Mouse (Mus musculus) megakaryocyte, embryonic 14.5 days (primary cell): ENCODE measurements at regions not wholly inside any gene's neighbourhood (a gene's known extent, or its start where the extent isn't known, plus 50 kb on each side); places are given as distances from the start of the nearest gene placed in this dataset.

Experiments used
- FLI1 ChIP-seq: IDR thresholded peaks from 2 replicates; pipeline ENCODE4 v1.6.1; 2012; ENCODE audit warnings: low read length, inconsistent platforms, mixed read lengths
- GATA1 ChIP-seq: IDR thresholded peaks from 3 replicates; pipeline ENCODE4 v1.6.1; 2012; ENCODE audit warnings: mixed read lengths, low read length, inconsistent platforms, borderline replicate concordance

DNA sequence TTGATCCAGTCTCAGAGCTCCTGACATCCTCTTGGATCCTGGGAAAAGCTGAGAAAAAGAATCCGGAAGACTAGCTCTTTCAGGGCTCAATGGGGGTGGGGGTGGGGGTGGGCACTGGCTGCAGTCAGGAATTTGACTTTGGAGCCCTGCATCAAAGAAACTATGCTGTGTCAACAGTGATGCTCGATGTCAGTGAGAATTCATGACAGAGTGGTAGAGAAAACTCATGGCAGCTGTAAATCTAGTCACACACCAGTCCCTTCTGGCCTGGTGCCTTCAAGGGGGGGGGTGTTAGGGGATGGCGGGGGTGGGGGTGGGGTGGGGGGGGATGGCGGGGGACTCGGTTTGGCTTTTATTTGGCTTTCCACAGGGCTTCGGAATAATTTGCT is 233.0 kb downstream of the 4933412E24Rik start:
- TF ChIP-seq GATA1 (no peak), FLI1 (no peak)
